Mouse (Mus musculus) lung, postnatal 36 days (tissue): ENCODE results near the gene Olfr1284.
"Not testable (repeated sequence)": the region's sequence is repeated elsewhere in the genome, so short reads cannot be mapped to it uniquely, and the experiment has no call there.

ENCODE experiments used
- DNase-seq: peaks from one replicate; pipeline ENCODE4 v3.0.0; 2022; ENCODE audit warnings: mixed read lengths

Gene Olfr1284

DNA sequence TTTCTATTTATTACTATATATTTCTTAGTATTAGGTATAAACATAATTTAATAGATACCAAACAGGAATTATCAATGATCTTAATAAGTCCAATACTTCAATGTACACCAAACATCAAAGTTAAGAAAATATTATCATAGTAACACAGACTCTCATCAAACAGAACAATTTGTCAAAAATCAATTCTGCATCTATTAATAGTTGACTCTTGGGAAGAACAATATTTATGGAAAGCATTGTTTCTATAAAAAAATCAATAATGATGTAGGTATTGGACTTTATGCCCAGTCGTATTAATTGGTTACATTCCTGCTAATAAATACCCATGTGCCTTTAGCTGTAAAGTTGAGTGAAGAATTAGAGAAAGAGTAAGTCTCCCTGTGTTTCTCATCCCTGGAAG, at the start of gene Olfr1284:
Olfr1284 (plus strand) TSS at position 301 of the 400 bp plus-strand sequence.
- DNase-seq: no peak

DNA sequence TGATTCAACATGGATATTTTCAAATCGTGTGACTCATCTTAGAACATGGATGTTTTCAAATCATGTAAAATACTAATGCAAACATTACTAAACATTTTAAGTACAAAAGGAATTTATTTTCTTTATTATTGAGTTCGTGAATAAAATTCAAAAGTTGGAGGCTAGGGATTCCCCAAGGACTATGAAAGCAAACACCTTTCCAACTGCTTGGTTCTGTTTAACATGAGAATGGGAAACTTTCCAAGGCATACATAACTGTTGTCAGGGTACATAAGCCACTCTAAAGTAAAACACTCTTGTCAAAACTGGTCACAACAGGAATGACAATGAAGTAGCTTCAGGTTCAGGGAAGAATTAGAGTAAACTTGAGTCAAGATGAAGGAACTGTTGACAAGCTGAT, 49.1 kb upstream of the Olfr1284 start, which contains the start of gene Olfr1281:
Olfr1281 (plus strand) TSS at position 301 of the 400 bp plus-strand sequence.
- DNase-seq: no peak

DNA sequence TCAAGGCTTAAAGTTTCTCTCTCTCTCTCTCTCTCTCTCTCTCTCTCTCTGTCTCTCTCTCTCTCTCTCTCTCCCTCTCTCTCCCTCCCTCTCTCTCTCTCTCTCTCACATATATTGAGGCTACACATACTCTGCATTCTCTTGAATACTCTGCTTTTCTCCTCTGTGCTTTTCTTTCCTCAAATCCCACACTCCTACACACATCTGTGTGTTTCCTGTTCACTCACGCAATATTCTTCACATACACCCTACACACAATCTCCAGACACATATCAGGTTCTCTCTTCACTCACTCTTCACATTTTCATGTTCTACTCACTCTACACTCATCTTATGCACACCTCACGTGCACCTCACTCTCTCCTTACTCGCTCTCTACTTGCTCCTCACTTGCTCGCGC, 41.6 kb upstream of the Olfr1284 start:
- not testable (repeated sequence) for DNase-seq

DNA sequence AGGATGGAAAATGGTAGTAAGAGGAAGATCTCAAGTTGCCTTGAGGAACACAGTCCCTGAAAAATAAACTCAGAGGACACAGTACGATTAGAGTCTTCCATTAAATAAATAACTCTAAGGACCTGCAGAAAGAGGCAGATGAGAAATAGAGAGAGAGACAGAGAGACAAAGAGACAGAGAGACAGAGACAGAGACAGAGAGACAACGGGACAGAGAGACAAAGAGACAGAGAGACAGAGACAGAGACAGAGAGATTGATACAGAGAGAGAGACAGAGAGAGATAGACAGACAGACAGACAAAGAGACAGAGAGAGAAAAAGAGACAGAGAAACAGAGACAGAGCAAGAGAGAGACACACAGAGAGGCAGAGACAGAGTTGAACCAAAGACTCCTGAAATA, 39.3 kb upstream of the Olfr1284 start, which contains the start of gene Olfr1282:
Olfr1282 (minus strand) TSS at position 101 of the 400 bp plus-strand sequence.
- DNase-seq: no peak

DNA sequence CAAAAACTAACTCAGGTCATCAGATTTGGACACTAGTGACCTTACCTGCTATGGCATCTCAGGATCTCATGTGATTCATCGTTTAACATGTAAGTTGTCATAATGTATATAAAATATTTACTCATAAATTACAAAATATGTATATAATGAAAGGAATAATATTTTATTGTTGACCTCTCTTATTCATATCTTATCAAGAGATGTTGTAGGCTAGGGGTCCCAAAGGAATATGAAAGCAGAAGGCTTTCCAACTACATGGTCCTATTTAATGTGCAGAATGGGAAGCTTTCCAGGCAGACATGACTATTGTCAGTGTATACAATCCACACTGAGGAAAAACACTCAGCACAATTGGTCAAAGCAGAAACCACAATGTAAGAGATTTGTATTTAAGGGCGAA, 8.8 kb upstream of the Olfr1284 start, which contains the start of gene Olfr1283:
Olfr1283 (plus strand) TSS at position 301 of the 400 bp plus-strand sequence.
- DNase-seq: no peak

DNA sequence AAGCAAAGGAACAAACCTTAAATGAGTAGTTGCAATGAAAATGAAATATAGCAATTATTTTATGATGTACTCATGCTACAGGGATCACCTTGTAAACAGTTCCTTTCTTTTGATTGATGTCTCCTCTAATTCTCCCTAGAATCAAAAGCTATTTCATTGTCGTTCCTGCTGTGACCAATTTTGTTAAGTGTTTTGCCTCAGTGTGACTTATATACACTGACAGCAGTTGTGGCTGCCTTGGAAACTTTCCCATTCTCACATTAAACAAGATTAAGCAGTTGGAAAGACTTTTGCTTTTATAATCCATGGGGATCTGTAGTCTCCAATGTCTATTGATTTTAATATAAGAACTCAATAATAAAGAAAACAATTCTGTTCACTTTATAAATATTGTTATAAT, 47.6 kb downstream of the Olfr1284 start, which contains the start of gene Olfr1286:
Olfr1286 (minus strand) TSS at position 185 of the 400 bp plus-strand sequence.
- DNase-seq: no peak
